Comparison of ENCODE assay signal across 1 mouse cellular context in genomic region chr7:46849287-46849686, GRCm38 (mm10).
TF ChIP-seq lines count a peak whose summit lies in the region.

No protein-coding gene starts in this region.

TF ChIP-seq in myocyte, 11 proteins besides CTCF, POLR2A, EP300 and RAD21 (continued from another document):
- TF ChIP-seq MYOG (IDR thresholded peaks at IDR 0.05; ENCODE audit: control insufficient read depth in 1 of 3, insufficient read depth in 1 of 3, insufficient read length in 2 of 3, low read depth in 2 of 3) (no peak), TCF3 (IDR thresholded peaks at IDR 0.05; ENCODE audit: insufficient read length, low read depth) (no peak), MYOD1 (IDR thresholded peaks at IDR 0.05; ENCODE audit: control insufficient read depth in 1 of 3, insufficient read length in 2 of 3, low read depth in 2 of 3) (no peak), TCF12 (IDR thresholded peaks at IDR 0.05; ENCODE audit: insufficient read depth, poor library complexity, severe bottlenecking) (no peak), SRF (IDR thresholded peaks at IDR 0.05; ENCODE audit: control insufficient read depth, insufficient read length, low read depth) (no peak)
TF ChIP-seq in myocyte: peak in this region for 0.
